Mouse (Mus musculus): ENCODE data around the gene Arhgef25. TPM values are rescaled to one million over a fixed set of nuclear protein-coding genes. Genes with fewer than 3 reads are reported as not detected.

Gene Arhgef25
- total RNA-seq (2021): 10 to 100 TPM; 19.0 to 21.6 TPM
- long read RNA-seq, experiment 1, partial matches to known transcripts: 4 of 18 reads
- long read RNA-seq, experiment 1, other reads (novel, unspliced or antisense): 5 of 18 reads
- long read RNA-seq, experiment 2, partial matches to known transcripts: 3 of 19 reads
- long read RNA-seq, experiment 2, other reads (novel, unspliced or antisense): 11 of 19 reads

GRCm38 (mm10) chr10:127189651-127190381 is at the start of gene Arhgef25:
Gene Arhgef25 (minus strand): TSS chr10:127190083.
- peak; percentile 47 to 71 for DNase-seq

- no peak for DNase-seq
These were observed 48.5 kb upstream of the Arhgef25 start for GRCm38 (mm10) chr10:127238241-127238824.

- DNase-seq: no peak
These were observed 46.7 kb upstream of the Arhgef25 start for GRCm38 (mm10) chr10:127236541-127236940.

GRCm38 (mm10) chr10:127233141-127233540 is 43.3 kb upstream of the Arhgef25 start:
- DNase-seq: no peak

- DNase-seq: no peak
These were observed 41.9 kb upstream of the Arhgef25 start for GRCm38 (mm10) chr10:127231741-127232140.

- no peak for DNase-seq
These were observed 40.8 kb upstream of the Arhgef25 start for GRCm38 (mm10) chr10:127230693-127231092.

- DNase-seq: peak in 1 of 2 experiments; percentile 37
These were observed 39.0 kb upstream of the Arhgef25 start for GRCm38 (mm10) chr10:127228897-127229296.

GRCm38 (mm10) chr10:127227163-127227562 is 37.3 kb upstream of the Arhgef25 start:
- DNase-seq: no peak

GRCm38 (mm10) chr10:127226318-127226895 is 36.5 kb upstream of the Arhgef25 start:
- DNase-seq: peak; percentile 59 to 73

GRCm38 (mm10) chr10:127225732-127226131 is 35.8 kb upstream of the Arhgef25 start:
- DNase-seq: no peak

- no peak for DNase-seq
These were observed 35.3 kb upstream of the Arhgef25 start for GRCm38 (mm10) chr10:127225213-127225612.

- no peak for DNase-seq
These were observed 28.5 kb upstream of the Arhgef25 start for GRCm38 (mm10) chr10:127218339-127218738.

GRCm38 (mm10) chr10:127217177-127217576 is 27.3 kb upstream of the Arhgef25 start:
- no peak for DNase-seq

- DNase-seq: no peak
These were observed 26.6 kb upstream of the Arhgef25 start for GRCm38 (mm10) chr10:127216456-127216855.

- no peak for DNase-seq
These were observed 24.5 kb upstream of the Arhgef25 start for GRCm38 (mm10) chr10:127214422-127214803.

GRCm38 (mm10) chr10:127213704-127214421 is 24.0 kb upstream of the Arhgef25 start:
- no peak for DNase-seq

GRCm38 (mm10) chr10:127213272-127213671 is 23.4 kb upstream of the Arhgef25 start:
- no peak for DNase-seq

- peak; percentile 95 to 96 for DNase-seq
These were observed 21.6 kb upstream of the Arhgef25 start, which contains the start of gene Pip4k2c for GRCm38 (mm10) chr10:127211414-127211854. Gene Pip4k2c (minus strand): TSS chr10:127211585.

GRCm38 (mm10) chr10:127210961-127211405 is 21.1 kb upstream of the Arhgef25 start:
- DNase-seq: peak in 1 of 2 experiments; percentile 16

- no peak for DNase-seq
These were observed 20.2 kb upstream of the Arhgef25 start for GRCm38 (mm10) chr10:127209928-127210570.

GRCm38 (mm10) chr10:127208921-127209320 is 19.0 kb upstream of the Arhgef25 start:
- no peak for DNase-seq
